Mouse (Mus musculus): Measurements from ENCODE around the gene Slc38a7. TPM values are rescaled to one million over a fixed set of nuclear protein-coding genes. Genes with fewer than 3 reads are reported as not detected.
A peak's percentile ranks its signal among the peaks of the same experiment; 100 is the strongest.
"Not testable (repeated sequence)": the region's sequence is repeated elsewhere in the genome, so short reads cannot be mapped to it uniquely, and the experiment has no call there.

The Slc38a7 gene
- 10 to 100 TPM; 12.9 to 15.5 TPM for total RNA-seq (2021)
- long read RNA-seq, experiment 1, transcript Slc38a7-204 (12 exons, 3,315 nt) = major isoform, 9 of 16 reads
- long read RNA-seq, experiment 1, partial matches to known transcripts = 4 of 16 reads
- long read RNA-seq, experiment 1, other reads (novel, unspliced or antisense) = 2 of 16 reads
- long read RNA-seq, experiment 2, partial matches to known transcripts = 1 of 6 reads
- long read RNA-seq, experiment 2, other reads (novel, unspliced or antisense) = 1 of 6 reads

DNA sequence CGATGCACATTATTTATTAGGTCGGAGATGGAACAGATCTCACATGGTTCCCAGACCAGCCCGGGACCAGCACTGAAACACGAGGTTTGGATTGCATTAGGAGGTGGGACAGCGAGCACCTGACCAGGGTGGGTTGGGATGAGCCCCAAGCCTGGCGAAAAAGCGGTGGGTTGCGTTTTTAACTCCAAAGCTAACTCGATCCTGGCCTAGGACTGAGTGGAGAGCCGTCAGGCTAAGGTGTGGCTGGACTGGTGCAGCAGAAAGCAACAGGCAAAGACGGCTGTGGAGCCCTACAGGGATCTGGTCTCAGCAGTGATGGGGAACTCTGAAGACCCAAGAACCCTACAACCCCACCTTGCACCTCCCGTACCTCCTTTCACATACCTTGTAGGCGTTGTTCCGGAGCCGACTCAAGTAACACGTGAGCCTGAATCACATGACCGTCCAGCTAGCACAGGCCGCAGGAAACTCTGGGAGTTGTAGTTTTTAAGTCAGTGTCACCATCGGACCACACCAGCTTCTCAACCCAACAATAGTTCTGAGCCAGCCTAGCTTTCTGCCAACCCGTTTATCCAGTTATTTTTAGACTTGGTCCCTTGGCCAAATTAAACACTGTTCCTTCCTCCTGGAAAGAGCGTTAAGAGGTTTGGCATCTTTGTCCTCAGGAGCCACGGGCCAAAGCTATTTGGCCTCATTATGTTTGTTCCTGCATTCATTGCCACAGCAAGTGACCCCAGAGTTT is at the start of gene Slc38a7:
Gene Slc38a7 (minus strand): TSS at position 438 of the 742 bp plus-strand sequence.
- peak; percentile 75 for DNase-seq

DNA sequence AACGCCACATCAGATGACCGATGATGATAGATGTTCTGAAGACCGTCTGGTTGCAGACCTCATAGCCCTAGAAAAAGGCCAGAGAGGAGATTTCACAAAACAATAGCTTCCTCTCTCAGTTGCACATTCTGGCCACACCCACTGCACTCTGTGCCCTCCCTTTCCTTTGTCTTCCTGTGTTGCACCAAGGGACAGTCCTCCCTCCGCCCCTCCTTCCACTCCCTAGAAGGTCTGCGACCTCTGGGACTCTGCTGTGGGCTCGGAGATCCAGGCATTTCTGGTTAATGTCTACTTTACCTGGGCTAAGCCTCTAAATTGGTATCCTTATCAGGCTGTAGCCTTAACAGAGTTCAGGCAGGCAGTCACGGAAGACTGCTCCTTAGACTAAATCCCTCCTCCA is 48.5 kb upstream of the Slc38a7 start:
- no peak for DNase-seq

DNA sequence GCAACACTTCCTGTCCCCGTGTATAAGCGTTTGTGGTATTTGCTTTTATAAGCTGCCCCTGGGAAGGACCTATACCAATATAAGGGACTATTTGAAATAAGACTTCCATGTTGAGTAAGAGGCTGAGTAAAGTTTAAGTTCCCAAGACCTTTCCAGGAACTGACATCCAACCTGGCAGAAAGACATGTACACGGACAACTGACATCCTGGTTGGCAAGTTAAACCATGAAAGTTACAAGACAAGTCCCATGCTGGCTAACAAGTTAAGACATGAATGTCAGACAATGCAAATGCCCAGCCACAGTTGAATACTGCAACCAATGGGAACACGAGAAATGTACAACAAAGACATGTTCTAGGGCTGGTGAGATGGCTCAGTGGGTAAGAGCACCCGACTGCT is 40.4 kb upstream of the Slc38a7 start:
- DNase-seq = no peak

DNA sequence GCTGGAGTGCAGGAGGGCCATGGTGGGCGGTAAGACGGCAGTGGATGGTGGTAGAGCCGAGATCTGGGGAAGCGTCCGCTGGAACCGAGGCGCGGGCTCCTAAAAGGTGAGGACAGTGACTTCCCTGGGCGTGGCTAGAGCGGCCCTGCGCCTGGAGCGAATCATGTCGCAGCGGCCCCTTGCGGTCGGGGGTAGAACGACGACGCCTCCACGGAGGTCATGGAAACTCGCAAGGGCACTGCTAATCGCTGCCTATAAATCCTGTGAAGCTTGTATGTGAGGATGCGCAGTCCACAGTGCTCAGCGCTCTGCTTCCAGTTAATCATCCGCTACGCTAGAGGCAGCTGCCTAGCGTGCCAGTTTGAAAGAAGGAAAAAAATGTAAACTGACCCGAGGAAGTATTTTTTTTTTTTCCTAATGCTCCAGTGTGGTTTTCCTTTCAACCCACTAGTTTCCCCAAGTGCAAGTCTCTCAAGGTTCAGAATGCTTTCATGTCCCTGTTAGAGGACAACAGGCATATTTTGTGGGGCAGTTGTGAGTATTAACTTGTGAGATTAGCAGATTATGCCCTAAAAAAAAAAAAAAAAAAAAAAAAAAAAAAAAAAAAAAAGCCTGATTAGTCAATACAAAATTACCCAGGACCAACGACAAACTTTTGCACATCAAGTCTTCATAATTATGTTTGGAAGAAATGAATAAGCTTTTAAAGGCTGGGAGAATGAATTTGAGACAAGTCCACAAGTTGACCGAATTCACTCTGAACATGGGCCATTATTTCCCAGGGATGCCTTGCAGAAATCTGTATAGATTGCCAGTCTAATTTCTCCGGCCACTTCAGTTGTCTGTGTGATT is 35.2 kb upstream of the Slc38a7 start, which contains the start of gene Got2:
Gene Got2 (minus strand): TSS at position 263 of the 852 bp plus-strand sequence.
- peak; percentile 94 for DNase-seq

DNA sequence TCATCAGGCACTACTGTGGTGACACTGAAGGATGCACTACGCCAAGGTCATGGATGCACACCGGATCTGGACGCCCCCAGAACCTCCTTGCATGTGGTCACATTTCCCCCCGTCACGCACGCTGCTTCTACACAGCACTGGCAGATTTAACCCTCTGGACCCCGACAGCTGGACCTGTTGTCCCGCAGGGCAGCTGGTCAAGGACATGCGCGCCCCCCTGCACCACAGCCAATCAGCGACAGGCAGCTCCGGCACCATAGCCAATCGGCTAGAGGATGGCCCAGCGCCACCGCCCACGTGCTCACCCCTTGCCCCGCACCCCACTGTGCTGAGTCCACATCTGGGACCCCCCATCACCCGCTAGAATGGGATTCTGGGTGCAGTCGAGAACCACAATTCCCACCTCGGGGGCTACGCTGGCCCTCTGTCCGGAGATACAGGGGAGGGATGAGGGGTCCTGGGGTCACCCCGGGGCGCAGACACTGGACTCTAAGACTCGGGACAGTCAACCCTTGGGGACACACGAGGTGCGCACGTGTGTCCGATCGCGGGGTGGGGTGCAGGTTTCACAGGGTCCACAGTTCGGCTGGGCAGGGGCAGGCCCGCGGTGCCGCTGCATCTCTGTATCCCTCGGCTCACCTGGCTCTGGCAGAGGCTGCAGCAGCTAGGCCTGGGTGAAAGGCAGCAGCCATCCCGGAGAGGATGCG is 34.4 kb upstream of the Slc38a7 start:
- peak; percentile 85 for DNase-seq

DNA sequence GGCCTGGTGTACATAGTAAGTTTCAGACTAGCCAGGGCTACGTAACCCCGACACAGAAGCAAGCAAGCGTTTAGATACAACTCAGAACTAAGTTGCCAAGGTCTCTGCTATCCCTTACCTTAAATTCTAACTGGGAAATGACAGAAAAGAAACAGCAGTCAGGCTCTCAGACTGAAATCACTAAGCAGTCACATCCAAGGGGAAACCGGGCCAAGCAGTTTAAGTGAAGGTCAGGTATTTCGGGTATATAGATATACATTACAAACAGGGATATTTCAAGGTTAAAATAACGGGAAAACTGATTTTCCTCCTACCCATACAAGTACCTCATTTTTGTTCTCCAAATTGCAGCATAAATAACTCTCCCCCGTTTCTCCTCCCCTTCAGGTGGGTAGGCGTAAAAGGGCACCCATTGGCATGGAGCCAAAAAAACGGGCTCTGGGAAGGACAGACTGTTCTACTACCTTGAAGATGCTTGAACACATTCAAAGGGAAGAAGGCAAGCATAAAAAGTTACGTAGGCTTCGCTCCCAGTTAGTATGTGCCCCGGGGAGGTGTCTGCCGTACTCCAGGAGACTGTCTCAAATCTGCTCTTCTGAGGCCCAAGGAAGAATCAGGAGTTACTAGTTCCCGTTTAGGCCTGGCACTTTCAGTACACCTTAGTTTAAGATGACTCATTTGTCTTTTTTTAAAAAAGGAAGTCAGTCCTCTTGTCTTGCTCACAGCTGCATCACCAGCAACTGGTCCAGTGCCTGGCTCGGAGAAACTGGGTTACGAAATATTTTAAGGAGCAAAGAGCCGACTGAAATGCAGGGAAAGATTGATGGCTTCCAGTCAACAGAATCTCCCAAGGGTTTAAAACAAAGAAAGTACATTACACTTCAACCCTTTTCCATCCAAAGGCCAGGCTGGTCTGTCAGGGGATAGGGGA is 33.6 kb upstream of the Slc38a7 start:
- peak; percentile 51 for DNase-seq

DNA sequence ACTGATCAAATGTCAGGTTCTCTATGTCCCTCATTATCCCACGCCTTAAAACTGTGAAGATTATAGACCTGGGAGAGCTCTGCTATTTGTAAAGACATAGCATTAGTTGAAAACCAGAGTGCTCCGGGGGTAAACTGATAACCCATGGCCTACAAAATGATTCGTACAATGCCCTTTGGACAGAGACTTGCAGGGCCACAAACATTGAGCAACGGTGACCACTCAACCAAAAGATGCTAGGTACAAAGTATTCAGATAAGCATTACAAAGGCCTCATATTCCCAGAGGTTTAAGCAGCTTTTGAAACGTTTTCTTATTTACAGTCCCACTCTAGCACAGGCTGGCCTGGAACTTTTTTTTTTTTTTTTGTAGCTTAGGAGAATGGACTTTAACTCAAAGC is 32.6 kb upstream of the Slc38a7 start:
- no peak for DNase-seq

DNA sequence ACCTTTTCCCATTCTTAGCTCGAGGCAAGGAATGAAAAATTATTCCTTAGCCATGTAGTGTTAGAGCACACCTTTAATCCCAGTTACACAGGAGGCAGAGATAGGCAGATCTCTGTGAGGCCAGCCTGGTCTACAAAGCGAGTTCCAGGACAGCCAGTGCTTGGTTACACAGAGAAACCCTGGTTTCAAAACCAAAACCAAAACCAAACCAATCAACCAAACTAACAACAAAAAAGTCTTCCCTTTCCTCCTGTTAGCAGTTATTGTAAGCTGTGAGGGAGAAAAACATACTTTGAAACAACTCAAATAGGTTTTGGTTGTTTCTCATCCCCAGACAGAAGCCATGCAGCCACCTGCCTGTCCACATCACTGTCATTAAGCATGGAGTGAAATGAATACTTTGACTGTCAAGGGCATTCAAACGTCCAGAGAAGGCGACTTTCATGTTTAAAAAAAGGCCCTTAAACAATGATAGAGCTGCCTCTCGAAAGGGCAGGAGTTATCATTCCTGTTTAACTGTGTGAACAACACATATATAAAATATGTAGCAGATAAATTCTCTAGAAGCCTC is 32.0 kb upstream of the Slc38a7 start:
- no peak for DNase-seq

DNA sequence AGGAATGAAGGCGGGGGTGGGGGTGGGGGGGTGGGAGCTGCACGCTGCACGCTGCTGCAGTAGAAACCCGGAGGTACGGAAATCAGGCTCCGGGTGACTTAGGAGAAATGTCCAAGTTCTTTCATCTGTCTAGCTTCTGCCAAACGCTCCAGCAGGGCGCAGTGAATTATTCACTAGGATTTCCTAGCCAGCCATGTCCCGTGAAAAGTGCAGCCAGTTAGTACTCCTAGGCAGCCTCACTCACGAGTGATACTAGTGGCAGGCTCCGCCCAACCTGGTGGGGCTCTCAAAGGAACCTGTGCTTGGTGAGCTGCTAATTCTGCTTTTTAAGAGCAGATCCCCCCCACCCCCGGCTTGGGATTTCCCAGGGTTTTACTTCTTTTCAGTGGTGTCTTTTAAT is 31.2 kb upstream of the Slc38a7 start:
- no peak for DNase-seq

DNA sequence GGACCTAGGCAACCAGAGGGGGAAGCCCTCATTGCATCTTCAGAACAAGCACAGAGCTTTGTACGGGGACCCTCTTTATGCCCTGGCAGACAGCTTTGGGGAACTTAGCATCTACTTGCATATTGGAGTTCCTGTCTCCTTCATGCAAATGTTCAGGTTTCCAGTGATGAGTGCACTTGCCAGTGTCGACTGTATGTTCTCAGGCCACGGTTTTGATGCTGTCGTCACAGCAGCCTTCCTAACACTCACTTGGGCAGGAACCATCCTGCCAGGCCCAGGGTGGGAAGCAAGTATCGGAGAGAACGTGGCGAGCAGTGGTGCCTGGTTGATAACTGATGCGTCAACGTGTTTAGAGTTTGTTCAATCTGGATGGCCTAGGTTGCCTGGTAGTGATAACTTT is 28.9 kb upstream of the Slc38a7 start:
- no peak for DNase-seq

DNA sequence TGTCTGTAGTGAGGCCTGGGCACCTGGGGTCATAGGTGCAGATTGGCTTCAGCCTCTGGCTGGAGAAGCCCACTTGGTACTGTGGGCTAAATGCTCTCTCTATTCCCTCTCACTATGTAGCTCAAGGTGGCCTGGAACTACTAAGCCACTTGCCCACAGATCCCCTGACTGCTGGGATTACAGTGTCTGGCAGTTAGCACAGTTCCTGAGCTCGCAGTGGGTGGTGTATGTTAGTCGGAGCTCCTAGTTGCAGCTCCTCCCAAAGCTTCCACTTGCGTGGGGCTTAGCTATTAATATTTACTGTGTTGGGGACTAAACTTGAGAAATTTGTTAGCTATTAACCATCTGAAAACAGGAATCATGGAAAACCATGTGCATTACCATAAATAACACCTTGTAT is 28.2 kb upstream of the Slc38a7 start:
- no peak for DNase-seq

DNA sequence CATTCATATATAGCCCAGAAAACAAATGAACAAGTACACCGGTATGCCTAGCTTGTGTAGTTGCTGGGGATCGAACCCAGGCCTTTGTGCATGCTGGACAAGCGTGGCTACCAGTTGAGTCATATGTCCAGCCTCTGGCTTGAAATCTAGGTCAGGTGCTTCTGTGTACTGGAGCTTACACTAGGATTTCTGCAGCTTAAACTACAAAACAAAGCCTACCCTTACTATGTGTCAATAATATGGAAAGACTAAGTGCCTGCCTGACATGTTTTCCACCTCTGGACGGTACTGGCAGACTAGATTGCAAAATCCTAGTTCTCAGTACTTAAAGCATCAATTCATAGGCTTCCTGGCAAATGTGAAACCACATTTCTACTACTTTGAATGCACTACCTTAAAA is 26.5 kb upstream of the Slc38a7 start:
- DNase-seq = no peak

DNA sequence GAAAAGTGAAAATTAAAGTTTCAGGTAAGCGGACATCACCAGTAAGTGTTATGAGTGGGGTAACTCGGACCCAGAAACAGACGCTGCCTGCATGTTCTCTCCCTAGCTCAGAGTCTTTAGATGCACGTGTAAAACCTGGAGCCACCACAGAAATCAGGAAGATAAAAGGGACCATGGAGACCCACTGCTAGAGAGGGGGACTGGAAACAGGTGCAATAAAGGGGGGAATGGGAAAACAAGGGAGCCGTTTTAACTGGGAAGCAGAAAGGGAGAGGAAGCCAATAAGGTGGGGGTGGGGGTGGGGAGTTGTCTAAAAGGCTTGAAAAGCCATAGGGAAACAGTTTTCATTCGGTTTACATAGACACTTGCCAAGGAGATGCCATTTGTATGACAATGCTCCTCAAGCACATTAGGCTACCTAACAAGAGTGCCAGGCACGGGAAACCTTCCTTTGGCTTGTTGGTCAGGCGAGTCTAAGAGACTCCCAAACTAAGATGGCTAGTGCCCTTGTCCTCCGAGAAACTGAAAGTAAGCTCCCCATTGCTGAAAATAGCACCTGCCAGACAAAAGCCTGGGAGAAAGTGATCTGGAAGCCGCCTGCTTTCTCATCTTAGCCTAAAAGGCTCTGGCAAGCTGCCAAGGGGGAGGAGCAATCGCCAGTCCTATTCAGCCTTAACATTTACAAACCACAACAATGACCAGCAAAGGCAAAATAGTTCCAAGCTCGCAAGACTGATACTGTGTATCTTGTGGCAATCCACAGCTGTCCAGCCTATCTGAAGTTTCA is 25.0 kb upstream of the Slc38a7 start:
- peak; percentile 72 for DNase-seq

DNA sequence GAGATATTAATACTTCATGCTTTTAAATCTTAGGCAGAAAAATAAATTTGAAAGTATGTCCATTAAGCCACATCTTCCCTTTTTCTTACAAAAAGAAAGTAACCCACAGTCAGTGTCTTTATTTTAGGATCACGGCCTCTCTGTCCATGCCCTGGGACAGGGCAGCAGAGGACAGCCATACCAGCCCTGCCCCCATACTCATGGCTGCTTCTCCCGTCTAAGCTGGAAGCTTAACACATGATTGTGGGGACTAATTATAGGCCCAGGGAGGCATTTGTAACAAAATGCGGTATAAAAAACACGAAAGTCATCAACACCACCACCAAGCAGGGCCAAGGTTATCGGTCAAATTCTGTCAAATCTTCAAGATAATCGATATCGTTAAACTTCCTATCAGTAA is 21.9 kb upstream of the Slc38a7 start:
- DNase-seq = no peak

DNA sequence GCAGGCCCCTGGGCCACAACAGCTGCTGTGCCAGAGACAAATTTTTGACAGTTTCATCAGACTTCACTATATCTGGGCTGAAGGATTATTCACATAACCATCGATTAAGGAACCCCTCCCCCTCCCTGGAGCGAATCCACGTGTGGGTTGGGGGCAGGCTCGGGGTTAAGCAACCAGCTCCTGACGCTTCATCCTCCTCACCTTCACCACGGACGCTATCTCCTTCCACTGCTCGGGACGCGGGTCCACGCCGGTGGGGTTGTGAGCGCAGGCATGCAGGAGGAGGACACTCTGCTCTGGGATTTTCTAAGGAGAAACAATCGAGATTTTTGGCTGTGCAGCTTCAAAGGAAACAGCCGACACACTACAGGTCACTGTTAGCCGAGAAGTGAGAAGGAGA is 18.4 kb upstream of the Slc38a7 start:
- no peak for DNase-seq

DNA sequence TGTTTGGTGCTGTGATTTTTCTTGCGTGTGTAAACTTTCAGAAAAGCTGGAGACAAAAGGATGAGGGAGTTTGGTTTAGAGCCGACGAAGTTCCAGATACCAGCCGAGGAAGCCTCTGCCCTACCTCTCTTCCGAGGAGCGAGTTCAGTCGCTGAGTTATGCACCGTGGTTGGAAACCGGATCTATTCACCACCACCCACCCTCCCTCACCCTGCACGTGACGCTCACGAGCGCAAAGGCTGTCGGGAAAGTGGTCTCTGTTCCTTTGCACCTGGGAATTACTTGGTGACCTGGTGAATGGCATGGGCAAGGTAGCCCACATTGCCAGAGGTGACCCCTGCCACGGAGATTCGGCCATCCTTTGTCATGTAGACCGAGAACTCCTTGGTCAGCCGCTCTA is 11.5 kb upstream of the Slc38a7 start:
- not testable (repeated sequence) for DNase-seq

DNA sequence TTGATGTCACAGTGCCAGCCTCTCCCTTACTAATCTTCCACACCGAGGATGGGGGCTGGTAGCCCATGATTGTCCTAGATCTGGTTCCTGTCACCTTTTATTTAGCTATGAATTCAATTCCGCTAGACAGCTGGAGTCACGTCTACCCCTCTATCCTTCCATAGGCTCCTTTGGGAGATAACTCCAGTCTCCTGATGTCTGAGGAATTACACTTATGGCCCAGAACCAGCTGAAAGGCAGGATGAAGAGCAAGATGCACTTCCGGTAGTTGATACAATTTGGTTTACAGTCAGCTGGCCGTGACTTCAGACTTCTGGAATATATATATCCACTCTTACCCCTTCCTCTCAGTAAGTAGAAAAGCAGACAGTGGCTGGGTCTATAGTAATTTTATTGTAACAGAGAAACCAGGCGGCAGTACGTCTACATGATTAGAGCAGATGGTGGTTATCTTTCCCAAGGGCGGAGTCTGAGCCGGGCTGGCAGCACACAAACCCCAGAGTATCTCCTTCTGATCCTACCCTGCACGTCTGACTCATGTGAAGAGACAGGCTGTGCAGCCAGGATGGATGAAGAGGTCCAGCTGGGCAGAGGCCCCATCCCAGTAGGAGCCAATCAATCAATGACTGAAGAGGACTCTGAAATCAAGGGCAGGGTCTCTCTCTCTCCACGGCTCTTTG is 10.6 kb upstream of the Slc38a7 start:
- not testable (repeated sequence) for DNase-seq

DNA sequence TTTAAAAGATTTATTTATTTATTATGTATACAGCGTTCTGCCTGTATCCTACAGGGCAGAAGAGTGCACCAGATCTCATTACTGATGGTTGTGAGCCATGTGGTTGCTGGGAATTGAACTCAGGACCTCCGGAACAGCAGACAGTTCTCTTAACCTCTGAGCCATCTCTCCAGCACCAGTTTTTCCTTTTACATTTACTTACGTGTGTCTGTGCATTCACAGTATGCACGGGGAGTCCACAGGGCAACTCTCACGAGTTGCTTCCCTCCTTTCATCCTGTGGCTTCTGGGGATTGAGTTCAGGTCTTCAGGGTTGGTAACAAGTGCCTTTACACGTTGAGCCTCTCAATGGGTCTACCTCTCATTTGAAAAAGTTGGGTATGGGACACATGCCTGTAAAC is 835 bp upstream of the Slc38a7 start:
- DNase-seq = no peak

DNA sequence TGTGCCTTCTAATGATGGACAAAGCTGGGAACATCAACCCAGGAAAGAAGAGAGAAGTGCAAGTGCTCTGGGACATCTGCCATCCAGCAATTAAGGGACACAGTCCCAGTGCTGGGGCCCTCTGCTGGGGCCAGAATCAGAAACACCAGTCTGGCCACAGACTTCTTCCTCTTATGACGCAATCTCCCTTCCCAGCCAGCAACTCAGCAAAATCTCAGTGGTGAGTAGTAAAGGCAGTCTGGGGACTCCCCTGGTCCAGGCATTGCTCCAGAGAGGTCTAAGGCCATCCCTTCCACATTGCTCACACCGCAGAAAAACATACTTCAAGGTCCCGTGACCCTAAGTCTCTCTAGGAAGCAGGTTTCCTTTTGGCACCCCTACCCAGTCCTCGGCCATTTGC is 1.0 kb downstream of the Slc38a7 start:
- DNase-seq = peak; percentile 71

All from adrenal gland, postnatal 10 days (tissue).